Mouse (Mus musculus) testis, adult 2 months (tissue): ENCODE data around the gene Dnm3.

ENCODE experiments used
- CTCF ChIP-seq: fragments of 200-500 bp; IDR thresholded peaks from 2 replicates; pipeline ENCODE4 v1.5.1; 2012; ENCODE audit warnings: low read depth, mild to moderate bottlenecking, inconsistent platforms, low read length, moderate library complexity; ENCODE audit not compliant: control insufficient read depth, insufficient read depth, insufficient replicate concordance
- POLR2A ChIP-seq: fragments of 200-500 bp; IDR thresholded peaks from 2 replicates; pipeline ENCODE4 v1.6.1; 2012; ENCODE audit warnings: low read depth, mild to moderate bottlenecking, inconsistent platforms, low read length, moderate library complexity; ENCODE audit not compliant: control insufficient read depth

DNA sequence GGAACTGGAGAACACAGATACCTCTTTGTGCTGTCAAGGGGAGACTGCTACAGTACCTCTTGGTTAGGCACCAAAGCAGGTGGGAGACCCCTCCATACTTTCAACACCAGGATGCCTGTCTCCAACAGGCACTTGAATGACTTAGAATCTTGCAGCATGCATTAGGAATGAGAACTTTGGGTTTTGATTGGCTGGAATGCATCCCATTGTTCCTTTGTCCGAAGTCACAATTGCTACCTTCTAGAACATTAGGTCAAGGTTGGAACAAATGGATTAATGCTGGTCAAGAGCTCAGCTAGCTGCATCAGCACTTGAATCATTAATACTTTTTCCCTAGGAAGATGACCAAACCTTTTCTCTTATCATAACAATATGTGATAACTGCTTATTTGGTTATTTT is 498.3 kb downstream of the Dnm3 start, which contains the start of gene 4930558K02Rik:
- TF ChIP-seq CTCF (no peak), POLR2A (no peak)
